Mouse (Mus musculus) embryonic fibroblast, embryonic 13.5 days (primary cell): Measurements from ENCODE around the gene Lrrc51.

Experiments
- CTCF ChIP-seq: IDR thresholded peaks from 2 replicates; pipeline ENCODE4 v1.5.1; 2011; ENCODE audit warnings: mild to moderate bottlenecking, control low read depth, low read length, moderate library complexity, borderline replicate concordance; ENCODE audit not compliant: insufficient read depth
- POLR2A ChIP-seq: IDR thresholded peaks from 2 replicates; pipeline ENCODE4 v1.6.1; 2011; ENCODE audit warnings: low read depth, mild to moderate bottlenecking, control low read depth, low read length, moderate library complexity

- no peak for TF ChIP-seq CTCF
- no peak for TF ChIP-seq POLR2A
Measured at GRCm38 (mm10) chr7:101900331-101901097, 33.2 kb downstream of the Lrrc51 start.
